Mouse (Mus musculus) liver, postnatal 0 days (tissue): ENCODE measurements at regions not wholly inside any gene's neighbourhood (a gene's known extent, or its start where the extent isn't known, plus 50 kb on each side); places are given as distances from the start of the nearest gene placed in this dataset.

ENCODE experiments used
- CTCF ChIP-seq: sonication (generic); IDR thresholded peaks from 2 replicates; pipeline ENCODE4 v1.5.1; 2016; ENCODE audit warnings: antibody characterized with exemption, low read depth
- EP300 ChIP-seq: IDR thresholded peaks from 2 replicates; pipeline ENCODE4 v1.6.1; 2016; ENCODE audit warnings: antibody characterized with exemption, low read depth, mild to moderate bottlenecking

- no peak for TF ChIP-seq CTCF
- TF ChIP-seq EP300, result no peak
These were observed 275.4 kb downstream of the Cetn3 start for GRCm38 (mm10) chr13:82058131-82058731.
